Comparison of ENCODE assay signal across 8 mouse cellular contexts in the genomic region with DNA sequence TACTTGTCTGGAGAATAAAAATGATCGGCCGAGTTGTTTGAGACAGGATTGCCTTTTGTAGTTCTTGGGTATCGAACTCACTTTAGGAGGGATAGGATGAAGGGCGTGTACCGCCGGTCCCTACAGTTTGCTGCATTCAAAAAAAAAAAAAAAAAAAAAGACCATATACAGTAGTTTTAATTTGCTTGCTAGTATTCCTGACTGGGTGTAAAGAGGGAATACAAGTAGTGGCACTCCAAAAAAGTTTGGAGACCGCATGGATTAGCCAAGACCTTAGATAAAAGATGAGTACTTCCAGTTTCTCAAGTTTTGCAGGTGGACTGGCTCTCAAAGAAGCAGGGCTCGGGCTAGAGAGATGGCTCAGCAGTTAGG. TPM values are rescaled to one million over a fixed set of nuclear protein-coding genes. Genes with fewer than 3 reads are reported as not detected.
A peak's percentile ranks its signal among the peaks of the same experiment; 100 is the strongest.
DNase-seq lines count a peak whose midpoint lies in the region; ATAC-seq and TF ChIP-seq lines count a peak whose summit lies in the region.

No protein-coding gene starts in this region.

- no peak for DNase-seq in heart, postnatal 25 days (ENCODE audit: low spot score)
- no peak for DNase-seq in liver, postnatal 0 days
- DNase-seq in urinary bladder, postnatal 25 days (ENCODE audit: low spot score) = no peak
- DNase-seq in cerebellum, postnatal 25 days = no peak
- DNase-seq in urinary bladder, postnatal 10 days (ENCODE audit: low spot score) = no peak

- H3K4me3 ChIP-seq in heart, embryonic 11.5 days (ENCODE audit: low read depth, low read length) = peak overlapping the region; percentile 92
- peak overlapping the region; percentile 98 for H3K4me3 ChIP-seq in ES-Bruce4 (ENCODE audit: low read depth, low read length)
- peak overlapping the region; percentile 97 for H3K4me3 ChIP-seq in heart, embryonic 16.5 days (ENCODE audit: low read length)
- H3K4me3 ChIP-seq in liver, postnatal 0 days (ENCODE audit: low read depth, low read length) = peak overlapping the region; percentile 90

- peaks cover 7% of the 10 kb centered on the region for H3K4me1 ChIP-seq in heart, embryonic 11.5 days (ENCODE audit: control insufficient read depth, insufficient read depth, low read length)
- H3K4me1 ChIP-seq in ES-Bruce4 (ENCODE audit: control insufficient read depth, insufficient read depth, low read length) = peaks cover 4% of the 10 kb centered on the region
- peaks cover 25% of the 10 kb centered on the region for H3K4me1 ChIP-seq in heart, embryonic 16.5 days (ENCODE audit: control insufficient read depth, insufficient read depth, low read length)
- H3K4me1 ChIP-seq in liver, postnatal 0 days (ENCODE audit: insufficient read depth) = peaks cover 14% of the 10 kb centered on the region

- H3K9ac ChIP-seq in heart, embryonic 11.5 days (ENCODE audit: low read depth, low read length) = peak overlapping the region; percentile 91
- peak overlapping the region; percentile 92 for H3K9ac ChIP-seq in ES-Bruce4 (ENCODE audit: low read depth, poor library complexity, severe bottlenecking)
- peak overlapping the region; percentile 94 for H3K9ac ChIP-seq in heart, embryonic 16.5 days (ENCODE audit: low read length)
- H3K9ac ChIP-seq in liver, postnatal 0 days (replicated peaks) = peak overlapping the region; percentile 87

- no peak for TF ChIP-seq EP300 in ES-Bruce4 (IDR thresholded peaks at IDR 0.05; ENCODE audit: insufficient read depth, low read depth, low read length)
- TF ChIP-seq EP300 in liver, postnatal 0 days (IDR thresholded peaks at IDR 0.05; ENCODE audit: low read depth) = no peak

- intact Hi-C loops in heart, postnatal 25 days (cut with DNase I) = no loop called here

- 10% methylated on average over 8 of the region's 8 CpGs for WGBS in heart, embryonic 11.5 days (ENCODE audit: insufficient replicate concordance)
- 7% methylated on average over 8 of the region's 8 CpGs for WGBS in heart, embryonic 16.5 days
- WGBS in liver, postnatal 0 days (ENCODE audit: insufficient replicate concordance) = 7% methylated on average over 8 of the region's 8 CpGs

- no peak for ATAC-seq in heart, embryonic 11.5 days (replicated peaks; ENCODE audit: insufficient number of reproducible peaks, low FRiP score, low TSS enrichment)
- no peak for ATAC-seq in heart, embryonic 16.5 days (replicated peaks; ENCODE audit: extremely low read depth, insufficient read depth, low FRiP score)
- ATAC-seq in liver, postnatal 0 days = no peak

- peak overlapping the region; percentile 74 for H3K4me2 ChIP-seq in heart, embryonic 11.5 days
- H3K4me2 ChIP-seq in heart, embryonic 16.5 days (ENCODE audit: low read depth, low read length) = peak overlapping the region; percentile 86
- H3K4me2 ChIP-seq in liver, postnatal 0 days (ENCODE audit: low read depth, low read length) = peak overlapping the region; percentile 71

- peak overlapping the region; percentile 86; the same call in 1 of the 2 replicates for H3K27ac ChIP-seq in heart, embryonic 11.5 days (ENCODE audit: low read depth, low read length)
- H3K27ac ChIP-seq in ES-Bruce4 (ENCODE audit: insufficient read depth, low read length) = no peak overlapping the region
- peak overlapping the region; percentile 91 for H3K27ac ChIP-seq in heart, embryonic 16.5 days (ENCODE audit: low read length)
- peak overlapping the region; percentile 94 for H3K27ac ChIP-seq in liver, postnatal 0 days (ENCODE audit: low read depth)

- no peak for TF ChIP-seq CTCF in ES-Bruce4 (IDR thresholded peaks at IDR 0.05; ENCODE audit: low read depth, low read length)
- TF ChIP-seq CTCF in liver, postnatal 0 days (IDR thresholded peaks at IDR 0.05; ENCODE audit: low read depth) = no peak

- H3K9me3 ChIP-seq in heart, embryonic 11.5 days (replicated peaks; ENCODE audit: control insufficient read depth, low read length) = no peaks in the 10 kb centered on the region
- H3K9me3 ChIP-seq in ES-Bruce4 (replicated peaks; ENCODE audit: control insufficient read depth, insufficient read depth, low read length, poor library complexity, severe bottlenecking) = no peaks in the 10 kb centered on the region
- no peaks in the 10 kb centered on the region for H3K9me3 ChIP-seq in heart, embryonic 16.5 days (replicated peaks; ENCODE audit: control insufficient read depth, low read length)
- no peaks in the 10 kb centered on the region for H3K9me3 ChIP-seq in liver, postnatal 0 days (ENCODE audit: low read length)

- peaks cover 17% of the 10 kb centered on the region for H3K36me3 ChIP-seq in heart, embryonic 11.5 days (ENCODE audit: control insufficient read depth, insufficient read depth, low read length)
- H3K36me3 ChIP-seq in ES-Bruce4 (ENCODE audit: control insufficient read depth, insufficient read depth, low read length, poor library complexity, severe bottlenecking) = peaks cover 41% of the 10 kb centered on the region
- H3K36me3 ChIP-seq in heart, embryonic 16.5 days (ENCODE audit: control insufficient read depth, insufficient read depth) = peaks cover 30% of the 10 kb centered on the region
- peaks cover 37% of the 10 kb centered on the region for H3K36me3 ChIP-seq in liver, postnatal 0 days (replicated peaks; ENCODE audit: insufficient read depth, low read length)

- no peaks in the 10 kb centered on the region for H3K27me3 ChIP-seq in heart, embryonic 11.5 days (ENCODE audit: control insufficient read depth, insufficient read depth, low read length)
- no peaks in the 10 kb centered on the region for H3K27me3 ChIP-seq in ES-Bruce4 (ENCODE audit: control insufficient read depth, insufficient read depth, low read length, poor library complexity, severe bottlenecking)
- no peaks in the 10 kb centered on the region for H3K27me3 ChIP-seq in heart, embryonic 16.5 days (ENCODE audit: control insufficient read depth, insufficient read depth, low read length)
- no peaks in the 10 kb centered on the region for H3K27me3 ChIP-seq in liver, postnatal 0 days (ENCODE audit: insufficient read depth, low read length)

- TF ChIP-seq POLR2A in ES-Bruce4 (IDR thresholded peaks at IDR 0.05; ENCODE audit: insufficient read depth, low read length) = no peak

RNA-seq across cellular contexts. Expression of gene Tmed2, which starts 1.1 kb away (rescaled TPM):
- polyA plus RNA-seq in heart, embryonic 11.5 days (2014; fragmentation: Nextera tagmentation; extraction: Ambion mirVana) = 490 and 526 TPM in 2 replicates
- total RNA-seq in heart, postnatal 25 days (2021) = 100 to 1,000 TPM; 165 to 178 TPM
- 193 and 281 TPM in 2 replicates for polyA plus RNA-seq in ES-Bruce4 (2011; ENCODE audit: insufficient read depth, insufficient read length, low read depth, missing spikeins)
- 435 and 443 TPM in 2 replicates for polyA plus RNA-seq in heart, embryonic 16.5 days (2015; fragmentation: Nextera tagmentation; extraction: Ambion mirVana)
- polyA plus RNA-seq in liver, postnatal 0 days (2015; fragmentation: Nextera tagmentation; extraction: Ambion mirVana) = 253 and 267 TPM in 2 replicates

RNA-seq across cellular contexts. Expression of gene Rilpl1, which starts 10.4 kb away (rescaled TPM):
- 25.3 and 27.6 TPM in 2 replicates for polyA plus RNA-seq in heart, embryonic 11.5 days (2014; fragmentation: Nextera tagmentation; extraction: Ambion mirVana)
- total RNA-seq in heart, postnatal 25 days (2021) = 100 to 1,000 TPM; 191 to 222 TPM
- polyA plus RNA-seq in ES-Bruce4 (2011; ENCODE audit: insufficient read depth, insufficient read length, low read depth, missing spikeins) = 16.6 and 18.0 TPM in 2 replicates
- polyA plus RNA-seq in heart, embryonic 16.5 days (2015; fragmentation: Nextera tagmentation; extraction: Ambion mirVana) = 27.7 and 28.2 TPM in 2 replicates
- 2.4 and 3.3 TPM in 2 replicates for polyA plus RNA-seq in liver, postnatal 0 days (2015; fragmentation: Nextera tagmentation; extraction: Ambion mirVana)

RNA-seq across cellular contexts. Expression of gene Ddx55, which starts 11.1 kb away (rescaled TPM):
- polyA plus RNA-seq in heart, embryonic 11.5 days (2014; fragmentation: Nextera tagmentation; extraction: Ambion mirVana) = 7.5 and 8.4 TPM in 2 replicates
- 1 to 10 TPM; 5.4 to 6.0 TPM for total RNA-seq in heart, postnatal 25 days (2021)
- polyA plus RNA-seq in ES-Bruce4 (2011; ENCODE audit: insufficient read depth, insufficient read length, low read depth, missing spikeins) = 13.2 and 13.7 TPM in 2 replicates
- 8.4 and 8.7 TPM in 2 replicates for polyA plus RNA-seq in heart, embryonic 16.5 days (2015; fragmentation: Nextera tagmentation; extraction: Ambion mirVana)
- polyA plus RNA-seq in liver, postnatal 0 days (2015; fragmentation: Nextera tagmentation; extraction: Ambion mirVana) = 3.6 and 3.7 TPM in 2 replicates

RNA-seq across cellular contexts. Expression of gene Eif2b1, which starts 37.3 kb away (rescaled TPM):
- 70.0 and 72.9 TPM in 2 replicates for polyA plus RNA-seq in heart, embryonic 11.5 days (2014; fragmentation: Nextera tagmentation; extraction: Ambion mirVana)
- total RNA-seq in heart, postnatal 25 days (2021) = 10 to 100 TPM; 27.8 to 33.3 TPM
- 57.1 and 61.3 TPM in 2 replicates for polyA plus RNA-seq in ES-Bruce4 (2011; ENCODE audit: insufficient read depth, insufficient read length, low read depth, missing spikeins)
- 53.3 and 62.2 TPM in 2 replicates for polyA plus RNA-seq in heart, embryonic 16.5 days (2015; fragmentation: Nextera tagmentation; extraction: Ambion mirVana)
- polyA plus RNA-seq in liver, postnatal 0 days (2015; fragmentation: Nextera tagmentation; extraction: Ambion mirVana) = 26.3 and 30.7 TPM in 2 replicates

RNA-seq across cellular contexts. Expression of gene Gtf2h3, which starts 37.4 kb away (rescaled TPM):
- 36.8 and 39.7 TPM in 2 replicates for polyA plus RNA-seq in heart, embryonic 11.5 days (2014; fragmentation: Nextera tagmentation; extraction: Ambion mirVana)
- 10 to 100 TPM; 19.8 to 22.6 TPM for total RNA-seq in heart, postnatal 25 days (2021)
- polyA plus RNA-seq in ES-Bruce4 (2011; ENCODE audit: insufficient read depth, insufficient read length, low read depth, missing spikeins) = 83.6 and 83.8 TPM in 2 replicates
- polyA plus RNA-seq in heart, embryonic 16.5 days (2015; fragmentation: Nextera tagmentation; extraction: Ambion mirVana) = 34.3 TPM in 2 replicates
- polyA plus RNA-seq in liver, postnatal 0 days (2015; fragmentation: Nextera tagmentation; extraction: Ambion mirVana) = 13.2 and 14.7 TPM in 2 replicates
